Mouse (Mus musculus) myocyte (in vitro differentiated cells): ENCODE results near the gene Gtsf1l. TPM values are rescaled to one million over a fixed set of nuclear protein-coding genes. Genes with fewer than 3 reads are reported as not detected.

Experiments
- H3K27me3 ChIP-seq: one replicate; pipeline ENCODE4 v1.6.1; 2011; ENCODE audit not compliant: control insufficient read depth, insufficient read depth, insufficient read length
- H3K36me3 ChIP-seq: one replicate; pipeline ENCODE4 v1.6.1; 2011; ENCODE audit not compliant: control insufficient read depth, insufficient read depth
- H3K4me2 ChIP-seq: one replicate; pipeline ENCODE4 v1.6.1; 2011; ENCODE audit warnings: low read depth, control low read depth
- H3K4me3 ChIP-seq: one replicate; pipeline ENCODE4 v1.5.1; 2011; ENCODE audit warnings: mild to moderate bottlenecking, control low read depth, moderate library complexity
- H3K79me2 ChIP-seq: one replicate; pipeline ENCODE4 v1.6.1; 2011; ENCODE audit not compliant: control insufficient read depth, insufficient read depth
- H3ac ChIP-seq: one replicate; pipeline ENCODE4 v1.6.1; 2011; ENCODE audit not compliant: control insufficient read depth, insufficient read length
- CEBPB ChIP-seq: IDR thresholded peaks from 2 replicates; pipeline ENCODE4 v1.6.1; 2011; ENCODE audit warnings: mild to moderate bottlenecking, moderate library complexity; ENCODE audit not compliant: poor library complexity, insufficient read depth, severe bottlenecking
- E2F4 ChIP-seq: IDR thresholded peaks from one replicate; pipeline ENCODE4 v1.6.1; 2011; ENCODE audit warnings: mild to moderate bottlenecking, control low read depth, moderate library complexity; ENCODE audit not compliant: insufficient read depth
- MAX ChIP-seq: IDR thresholded peaks from one replicate; pipeline ENCODE4 v1.6.1; 2011; ENCODE audit warnings: low read depth, mild to moderate bottlenecking, control low read depth
- MYOD1 ChIP-seq, 3 experiments: IDR thresholded peaks; one replicate each; pipeline ENCODE4 v1.6.1; 2011; ENCODE audit warnings: control low read depth in 2 of 3, low read depth in 2 of 3, mild to moderate bottlenecking in 2 of 3, moderate library complexity in 1 of 3; ENCODE audit not compliant: insufficient read length in 2 of 3, control insufficient read depth in 1 of 3
- MYOG ChIP-seq, 3 experiments: IDR thresholded peaks; one replicate each; pipeline ENCODE4 v1.6.1; 2011; ENCODE audit warnings: control low read depth in 2 of 3, low read depth in 2 of 3, mild to moderate bottlenecking in 2 of 3; ENCODE audit not compliant: insufficient read length in 2 of 3, control insufficient read depth in 1 of 3, insufficient read depth in 1 of 3
- POLR2A ChIP-seq: IDR thresholded peaks from one replicate; pipeline ENCODE4 v1.6.1; 2011; ENCODE audit warnings: low read depth, mild to moderate bottlenecking, control low read depth, moderate library complexity; ENCODE audit not compliant: insufficient read length
- POLR2AphosphoS2 ChIP-seq: IDR thresholded peaks from one replicate; pipeline ENCODE4 v1.6.1; 2011; ENCODE audit warnings: low read depth, control low read depth; ENCODE audit not compliant: insufficient read length
- REST ChIP-seq: IDR thresholded peaks from one replicate; pipeline ENCODE4 v1.6.1; 2011; ENCODE audit warnings: mild to moderate bottlenecking, control low read depth, moderate library complexity; ENCODE audit not compliant: insufficient read depth, insufficient read length
- SRF ChIP-seq: IDR thresholded peaks from one replicate; pipeline ENCODE4 v1.6.1; 2011; ENCODE audit warnings: low read depth; ENCODE audit not compliant: control insufficient read depth, insufficient read length
- TCF12 ChIP-seq: IDR thresholded peaks from one replicate; pipeline ENCODE4 v1.6.1; 2011; ENCODE audit warnings: mild to moderate bottlenecking, control low read depth; ENCODE audit not compliant: poor library complexity, insufficient read depth, severe bottlenecking
- TCF3 ChIP-seq: IDR thresholded peaks from one replicate; pipeline ENCODE4 v1.6.1; 2011; ENCODE audit warnings: low read depth, control low read depth; ENCODE audit not compliant: insufficient read length
- USF1 ChIP-seq: IDR thresholded peaks from one replicate; pipeline ENCODE4 v1.6.1; 2011; ENCODE audit warnings: low read depth, mild to moderate bottlenecking, control low read depth, moderate library complexity
- polyA plus RNA-seq: library from polyadenylated mRNA; unstranded; fragments of >200 nt; fragmentation: generic; extraction: Trizol; gene quantifications from one replicate; pipeline ENCODE4 v1.2.1, GENCODE M21; 2012; ENCODE audit warnings: missing spikeins

Gtsf1l gene
- polyA plus RNA-seq, 1 experiment: not detected

DNA sequence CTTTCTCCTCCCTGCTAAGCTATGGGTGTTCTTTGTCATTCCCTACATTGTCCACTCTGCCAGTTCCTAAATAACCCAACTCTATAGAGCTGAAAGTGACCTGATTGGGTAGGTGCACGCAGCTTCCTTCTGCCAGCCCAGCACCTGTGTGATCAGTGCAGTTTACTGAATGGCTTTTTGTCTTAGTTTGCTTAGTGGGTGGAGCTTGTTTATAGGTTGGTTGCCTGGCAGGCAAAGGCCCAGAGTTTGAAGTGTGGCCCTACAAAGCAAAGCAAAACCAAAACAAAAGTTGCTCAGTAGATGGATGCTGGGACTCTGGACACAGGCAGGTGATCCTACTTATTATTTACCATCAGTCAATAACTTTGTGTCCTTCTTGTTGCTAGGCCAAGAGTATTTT lies 36.0 kb downstream of the Gtsf1l start:
- no peaks in the 10 kb centered on the region for H3K27me3 ChIP-seq
- no peak overlapping the region for H3K4me3 ChIP-seq
- no peak overlapping the region for H3ac ChIP-seq
- H3K4me2 ChIP-seq: no peak overlapping the region
- peaks cover 2% of the 10 kb centered on the region for H3K36me3 ChIP-seq
- H3K79me2 ChIP-seq: no peaks in the 10 kb centered on the region
- TF ChIP-seq MYOG (IDR thresholded peaks at IDR 0.05; ENCODE audit: control insufficient read depth in 1 of 3, insufficient read depth in 1 of 3, insufficient read length in 2 of 3, low read depth in 2 of 3): no peak
- TF ChIP-seq SRF: no peak
- TF ChIP-seq USF1: no peak
- no peak for TF ChIP-seq CEBPB
- no peak for TF ChIP-seq POLR2A
- no peak for TF ChIP-seq POLR2AphosphoS2
- no peak for TF ChIP-seq MYOD1 (IDR thresholded peaks at IDR 0.05; ENCODE audit: control insufficient read depth in 1 of 3, insufficient read length in 2 of 3, low read depth in 2 of 3)
- no peak for TF ChIP-seq TCF3
- TF ChIP-seq TCF12: no peak
- TF ChIP-seq MAX: no peak
- TF ChIP-seq REST: no peak
- no peak for TF ChIP-seq E2F4

DNA sequence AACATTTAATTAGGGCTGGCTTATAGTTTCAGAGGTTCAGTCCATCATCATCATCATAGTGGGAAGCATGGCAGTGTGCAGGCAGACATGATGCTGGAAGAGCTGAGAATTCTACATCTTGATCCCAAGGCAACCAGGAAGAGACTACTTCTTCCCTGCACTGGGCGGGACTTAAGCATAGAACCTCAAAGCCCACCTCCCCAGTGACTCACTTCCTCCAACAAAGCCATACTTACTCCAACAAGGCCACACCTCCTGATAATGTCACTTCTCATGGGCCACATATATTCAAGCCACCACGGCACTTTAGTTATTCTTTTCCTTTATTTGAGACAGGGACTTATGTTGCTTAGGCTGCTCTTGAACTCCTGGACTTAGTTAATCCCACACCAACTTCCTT lies 38.5 kb downstream of the Gtsf1l start:
- Histone ChIP-seq H3K4me3 (no peak overlapping the region), H3K27me3 (no peaks in the 10 kb centered on the region), H3ac (no peak overlapping the region), H3K4me2 (no peak overlapping the region), H3K79me2 (no peaks in the 10 kb centered on the region), H3K36me3 (peaks cover 18% of the 10 kb centered on the region)
- TF ChIP-seq REST (no peak), MYOD1 (IDR thresholded peaks at IDR 0.05; ENCODE audit: control insufficient read depth in 1 of 3, insufficient read length in 2 of 3, low read depth in 2 of 3) (no peak), E2F4 (no peak), TCF12 (no peak), POLR2AphosphoS2 (no peak), USF1 (no peak), MAX (no peak), TCF3 (no peak), MYOG (IDR thresholded peaks at IDR 0.05; ENCODE audit: control insufficient read depth in 1 of 3, insufficient read depth in 1 of 3, insufficient read length in 2 of 3, low read depth in 2 of 3) (no peak), POLR2A (no peak)

DNA sequence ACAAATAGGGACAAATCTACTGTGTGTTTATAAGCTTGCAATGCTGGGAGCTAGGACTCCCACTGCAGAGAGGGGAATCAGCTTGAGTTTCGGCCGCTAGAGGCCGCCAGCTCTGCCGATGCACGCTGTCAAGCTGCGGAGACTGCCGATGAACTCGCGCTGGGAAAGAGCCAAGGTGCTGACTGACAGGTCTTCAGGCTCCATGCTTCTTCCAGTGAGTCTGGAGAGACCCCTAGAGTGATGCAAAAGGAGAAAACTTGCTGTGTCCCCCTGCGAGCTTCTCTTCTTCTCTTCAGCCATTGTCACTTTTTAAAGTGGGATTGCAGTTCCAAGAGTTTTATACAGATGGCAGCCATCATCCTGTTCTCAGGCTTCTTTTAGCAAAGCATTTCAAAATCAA lies 39.5 kb downstream of the Gtsf1l start:
- TF ChIP-seq E2F4 (no peak), TCF3 (no peak), TCF12 (no peak), MAX (no peak)
- Histone ChIP-seq H3K27me3 (no peaks in the 10 kb centered on the region), H3K36me3 (peaks cover 22% of the 10 kb centered on the region), H3K4me2 (no peak overlapping the region), H3ac (no peak overlapping the region), H3K4me3 (no peak overlapping the region), H3K79me2 (no peaks in the 10 kb centered on the region)

DNA sequence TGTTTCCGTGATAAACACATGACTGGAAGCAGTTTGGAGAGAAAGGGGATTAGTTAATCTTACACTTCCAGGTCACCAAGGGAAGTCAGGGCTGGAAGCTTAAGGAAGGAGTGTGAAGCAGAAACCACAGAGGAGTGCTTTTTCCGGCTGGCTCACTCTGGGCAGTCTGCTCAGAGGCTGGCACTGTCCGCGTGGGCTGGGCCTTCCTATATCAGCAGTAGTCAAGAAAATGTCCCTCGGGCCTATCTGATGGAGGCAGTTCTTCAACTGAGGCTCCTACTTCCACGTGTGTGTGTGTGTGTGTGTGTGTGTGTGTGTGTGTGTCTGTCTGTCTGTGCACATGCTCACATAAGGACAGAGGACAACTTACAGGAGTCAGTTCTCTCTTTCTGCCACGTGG lies 47.7 kb downstream of the Gtsf1l start:
- TF ChIP-seq MAX (no peak), CEBPB (no peak), TCF3 (no peak), MYOG (IDR thresholded peaks at IDR 0.05; ENCODE audit: control insufficient read depth in 1 of 3, insufficient read depth in 1 of 3, insufficient read length in 2 of 3, low read depth in 2 of 3) (no peak), USF1 (no peak), E2F4 (no peak), TCF12 (no peak), MYOD1 (IDR thresholded peaks at IDR 0.05; ENCODE audit: control insufficient read depth in 1 of 3, insufficient read length in 2 of 3, low read depth in 2 of 3) (no peak), REST (no peak)
- H3K36me3 ChIP-seq: peaks cover 29% of the 10 kb centered on the region
- no peak overlapping the region for H3ac ChIP-seq
- no peak overlapping the region for H3K4me2 ChIP-seq
- no peaks in the 10 kb centered on the region for H3K27me3 ChIP-seq
- no peak overlapping the region for H3K4me3 ChIP-seq
- no peaks in the 10 kb centered on the region for H3K79me2 ChIP-seq

Other genes with a start within 250 kb of the Gtsf1l start
- gene Srsf6, start 156.3 kb downstream of the Gtsf1l start, polyA plus RNA-seq: 61.5 TPM
- gene L3mbtl1, start 144.4 kb downstream of the Gtsf1l start, polyA plus RNA-seq: not detected
- not detected for gene Sgk2, start 100.5 kb downstream of the Gtsf1l start, polyA plus RNA-seq
- 21.1 TPM for gene Ift52, start 70.5 kb downstream of the Gtsf1l start, polyA plus RNA-seq
- 5.6 TPM for gene Mybl2, start 33.2 kb downstream of the Gtsf1l start, polyA plus RNA-seq
- gene Tox2, start 115.3 kb upstream of the Gtsf1l start, polyA plus RNA-seq: 0.05 TPM